Mouse (Mus musculus) bone marrow, adult 2 months (tissue): ENCODE data around the gene Aebp2.

Experiments used
- CTCF ChIP-seq: fragments of 200-500 bp; IDR thresholded peaks from 2 replicates; pipeline ENCODE4 v1.5.1; 2011; ENCODE audit warnings: low read length, control low read depth; ENCODE audit not compliant: control insufficient read depth, insufficient read depth
- POLR2A ChIP-seq: fragments of 200-500 bp; IDR thresholded peaks from 2 replicates; pipeline ENCODE4 v1.6.1; 2011; ENCODE audit warnings: low read depth, mild to moderate bottlenecking, control low read depth, low read length, borderline replicate concordance; ENCODE audit not compliant: control insufficient read depth

GRCm38 (mm10) chr6:140708059-140708458, 85.6 kb downstream of the Aebp2 start:
- TF ChIP-seq CTCF (no peak), POLR2A (no peak)
